Mouse (Mus musculus) embryo, embryonic 10 days (tissue): ENCODE data around the gene Krtap22-2.
"Not testable (repeated sequence)": the region's sequence is repeated elsewhere in the genome, so short reads cannot be mapped to it uniquely, and the experiment has no call there.

Experiments
- DNase-seq: peaks from one replicate; pipeline ENCODE4 v3.0.0-alpha.2; 2015; ENCODE audit warnings: low spot score

The Krtap22-2 gene

GRCm38 (mm10) chr16:89010659-89011058 lies at the start of gene Krtap22-2:
Krtap22-2 (minus strand) TSS chr16:89010759.
- DNase-seq = no peak

GRCm38 (mm10) chr16:89047783-89048182 lies 37.2 kb upstream of the Krtap22-2 start, which contains the start of gene Krtap6-5:
Krtap6-5 (minus strand) TSS chr16:89047883.
- no peak for DNase-seq

GRCm38 (mm10) chr16:89041372-89041771 lies 30.8 kb upstream of the Krtap22-2 start, which contains the start of gene Gm10228:
Gm10228 (minus strand) TSS chr16:89041472.
- not testable (repeated sequence) for DNase-seq

- DNase-seq = not testable (repeated sequence)
Measured at GRCm38 (mm10) chr16:89031399-89031798, 20.8 kb upstream of the Krtap22-2 start, which contains the start of gene Krtap6-1. Krtap6-1 (plus strand) TSS chr16:89031699.

- not testable (repeated sequence) for DNase-seq
Measured at GRCm38 (mm10) chr16:89014984-89015383, 4.4 kb upstream of the Krtap22-2 start, which contains the start of gene Gm10229. Gm10229 (plus strand) TSS chr16:89015284.

GRCm38 (mm10) chr16:89013973-89014372 lies 3.4 kb upstream of the Krtap22-2 start:
- no peak for DNase-seq

- DNase-seq = no peak
Measured at GRCm38 (mm10) chr16:88962773-88963172, 47.8 kb downstream of the Krtap22-2 start, which contains the start of gene Krtap16-3. Krtap16-3 (minus strand) TSS chr16:88962873.
